Mouse (Mus musculus) frontal cortex, postnatal 14 days (tissue): ENCODE data around the gene Ankrd54.
"Not testable (repeated sequence)": the region's sequence is repeated elsewhere in the genome, so short reads cannot be mapped to it uniquely, and the experiment has no call there.

Source experiments
- DNase-seq, 2 experiments: peaks; one replicate each; pipeline ENCODE4 v3.0.0; 2022; ENCODE audit warnings: low spot score in 2 of 2

The Ankrd54 gene

DNA sequence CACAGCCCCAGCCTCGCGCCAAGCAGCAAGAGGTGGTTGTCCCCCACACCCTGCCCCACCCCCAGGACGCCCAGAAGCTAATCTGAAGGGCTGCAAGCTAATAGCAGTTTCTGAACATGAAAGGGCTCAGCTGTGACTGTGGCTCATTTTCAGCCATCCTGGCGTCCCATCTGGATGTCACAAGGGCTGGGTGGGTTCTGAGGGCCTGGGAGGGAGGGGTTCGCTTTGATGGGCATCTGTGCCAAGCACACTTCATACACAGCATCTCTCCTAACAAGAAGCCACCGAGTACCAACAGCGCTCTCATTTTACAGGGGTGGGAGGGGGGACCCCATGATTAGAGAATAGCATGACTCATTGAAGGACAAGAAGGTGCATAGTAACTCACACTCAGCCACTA, 49.3 kb downstream of the Ankrd54 start:
- DNase-seq, result no peak

DNA sequence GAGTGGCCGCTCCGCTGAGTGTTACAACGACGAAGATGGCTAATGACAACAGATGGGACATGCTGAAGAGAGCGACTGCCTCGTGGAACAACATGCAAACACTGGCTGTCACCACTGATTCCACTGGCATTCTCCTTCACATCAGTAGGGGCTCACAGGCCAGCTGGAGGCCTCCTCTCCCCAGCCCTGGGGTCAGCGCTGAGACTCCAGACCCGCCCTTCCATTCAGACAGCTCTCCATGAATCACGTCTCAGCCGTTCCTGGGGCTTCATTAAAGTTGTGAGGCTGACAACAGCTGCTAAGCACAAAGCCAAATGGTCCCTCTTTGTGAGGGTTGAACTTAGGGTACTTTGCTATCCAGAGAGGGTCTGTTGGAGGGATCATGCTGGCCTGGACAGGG, 51.1 kb downstream of the Ankrd54 start:
- DNase-seq, result no peak

DNA sequence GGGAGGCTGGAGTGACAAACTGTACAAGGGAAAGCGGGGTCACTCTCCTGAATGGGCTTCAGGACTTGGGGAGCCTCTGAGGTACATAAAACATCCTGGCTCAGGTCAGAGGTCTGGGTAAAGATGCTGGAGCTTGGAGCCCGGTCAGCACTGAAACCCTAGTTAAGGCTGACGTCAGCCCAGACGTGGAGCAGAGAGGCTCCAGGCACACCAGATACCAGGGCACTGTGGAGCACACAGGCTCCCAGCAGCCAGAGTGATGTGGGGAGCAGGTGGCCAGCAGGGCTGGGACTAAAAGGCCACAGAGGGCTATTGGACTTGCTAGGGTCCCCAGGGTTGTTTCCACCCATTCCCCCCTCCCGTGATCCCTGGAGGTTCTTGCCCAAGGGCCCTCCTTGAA, 53.0 kb downstream of the Ankrd54 start:
- DNase-seq, result no peak

DNA sequence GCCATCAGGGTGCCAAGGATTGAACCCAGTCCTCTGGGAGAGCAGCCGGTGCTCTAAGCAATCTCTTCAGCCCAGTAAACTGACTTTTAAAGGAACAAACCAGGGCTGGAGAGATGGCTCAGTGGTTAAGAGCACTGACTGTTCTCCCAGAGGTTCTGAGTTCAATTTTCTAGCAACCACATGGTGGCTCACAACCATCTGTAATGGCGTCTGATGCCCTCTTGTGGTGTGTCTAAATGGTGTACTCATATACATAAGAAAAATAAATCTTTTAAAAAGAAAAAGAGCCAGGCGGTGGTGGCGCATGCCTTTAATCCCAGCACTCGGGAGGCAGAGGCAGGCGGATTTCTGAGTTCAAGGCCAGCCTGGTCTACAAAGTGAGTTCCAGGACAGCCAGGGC, 54.9 kb downstream of the Ankrd54 start:
- DNase-seq, result not testable (repeated sequence)

DNA sequence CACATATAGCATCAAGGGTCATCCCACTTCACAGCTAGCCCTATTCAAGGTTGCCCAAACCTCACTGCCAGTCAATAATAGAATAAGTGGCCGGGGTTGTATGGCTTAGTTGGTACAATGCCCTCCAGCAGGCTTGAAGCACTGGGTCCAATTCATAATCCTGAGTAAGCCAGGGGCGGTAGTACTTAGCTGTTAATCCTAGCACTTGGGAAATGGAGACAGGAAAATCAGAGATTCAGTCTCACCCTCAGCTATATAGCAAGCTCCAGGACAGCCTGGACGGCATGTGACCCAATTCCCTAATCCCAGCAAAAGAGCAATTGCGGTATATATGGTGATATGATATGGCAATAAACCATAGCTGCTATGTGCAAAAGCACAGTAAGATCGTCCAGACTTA, 55.6 kb downstream of the Ankrd54 start:
- DNase-seq, result no peak

DNA sequence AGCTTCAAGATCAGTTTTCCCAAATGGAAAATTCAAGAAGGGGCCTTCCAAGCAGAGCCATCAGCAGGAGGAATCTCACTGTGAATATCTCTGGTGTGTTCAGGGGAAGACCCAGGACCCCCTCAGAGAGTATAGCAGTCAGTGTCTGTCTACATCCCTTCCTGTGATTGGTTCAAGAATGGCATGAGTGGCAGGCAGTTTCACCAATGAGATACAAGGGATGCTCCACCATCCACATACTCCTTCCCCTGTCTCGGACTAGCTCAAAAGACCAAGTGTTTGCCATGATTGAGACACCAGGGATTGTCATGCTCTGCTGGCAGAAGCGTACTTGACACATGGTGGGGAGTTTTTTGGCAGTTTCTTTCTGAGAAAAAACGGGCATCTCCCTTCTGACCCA, 56.1 kb downstream of the Ankrd54 start:
- DNase-seq, result no peak

DNA sequence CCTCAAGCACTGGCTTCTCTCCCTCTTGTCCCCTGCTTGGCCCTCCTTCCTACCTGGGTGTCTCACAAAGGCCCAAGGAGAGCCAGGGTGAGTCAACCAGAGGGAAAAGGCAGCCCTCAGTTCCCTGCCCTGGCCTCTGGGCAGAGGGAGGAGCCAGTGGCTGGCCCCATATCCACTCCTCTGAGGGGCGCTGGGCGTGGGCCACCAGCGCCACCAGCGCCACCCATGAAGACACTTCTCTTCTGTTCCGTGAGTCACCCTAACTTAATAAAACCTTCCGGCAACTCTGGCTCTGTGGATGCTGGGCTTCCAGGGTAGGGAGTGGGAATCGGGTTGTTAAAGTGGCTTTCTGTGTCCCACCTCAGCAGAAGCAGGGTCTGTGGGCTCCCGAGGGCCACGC, 57.1 kb downstream of the Ankrd54 start:
- no peak for DNase-seq
